Mouse (Mus musculus) forebrain, postnatal 0 days (tissue): ENCODE results near the gene Yipf2. TPM values are rescaled to one million over a fixed set of nuclear protein-coding genes. Genes with fewer than 3 reads are reported as not detected.
A peak's percentile ranks its signal among the peaks of the same experiment; 100 is the strongest.

Experiments
- ATAC-seq: fragments of 200-750 bp; cut with Nextera tagmentation; 2 replicates; pipeline ENCODE4 v1.8.0; 2017; ENCODE audit warnings: mild to moderate bottlenecking, moderate library complexity
- DNase-seq: peaks from one replicate; pipeline ENCODE4 v3.0.0-alpha.2; 2015
- H3K27ac ChIP-seq: fragments of 300-500 bp; sonication (generic); 2 replicates; pipeline ENCODE4 v1.5.1; 2014; ENCODE audit warnings: low read depth, mild to moderate bottlenecking, antibody characterized with exemption, low read length, moderate library complexity, mixed read lengths
- H3K27me3 ChIP-seq: fragments of 300-500 bp; sonication (generic); 2 replicates; pipeline ENCODE4 v1.6.1; 2014; ENCODE audit warnings: mild to moderate bottlenecking, low read length, mixed read lengths; ENCODE audit not compliant: insufficient read depth
- H3K36me3 ChIP-seq: fragments of 300-500 bp; sonication (generic); 2 replicates; pipeline ENCODE4 v1.6.1; 2014; ENCODE audit warnings: mild to moderate bottlenecking, moderate library complexity; ENCODE audit not compliant: insufficient read depth
- H3K4me1 ChIP-seq: fragments of 300-500 bp; sonication (generic); 2 replicates; pipeline ENCODE4 v1.6.1; 2014; ENCODE audit warnings: antibody characterized with exemption; ENCODE audit not compliant: insufficient read depth
- H3K4me2 ChIP-seq: fragments of 300-500 bp; sonication (generic); 2 replicates; pipeline ENCODE4 v1.6.1; 2014; ENCODE audit warnings: low read depth, mild to moderate bottlenecking, moderate library complexity
- H3K4me3 ChIP-seq: fragments of 300-500 bp; sonication (generic); 2 replicates; pipeline ENCODE4 v1.5.1; 2014; ENCODE audit warnings: low read depth, low read length, mixed read lengths
- H3K9ac ChIP-seq: fragments of 300-500 bp; sonication (generic); 2 replicates; pipeline ENCODE4 v1.6.1; 2014; ENCODE audit warnings: mild to moderate bottlenecking
- H3K9me3 ChIP-seq: fragments of 300-500 bp; sonication (generic); 2 replicates; pipeline ENCODE4 v1.6.1; 2016; ENCODE audit warnings: low read length
- CTCF ChIP-seq: sonication (generic); IDR thresholded peaks from 2 replicates; pipeline ENCODE4 v1.5.1; 2016; ENCODE audit warnings: antibody characterized with exemption, control low read depth, low read depth
- WGBS: fragments of 180-500 bp; shearing (Covaris S2); extraction: QIAGEN DNeasy Blood & Tissue Kit; methylation state at CpG from one replicate; pipeline ENCODE4 v1.1.7; 2014; 5-methylcytosine and 5-hydroxymethylcytosine counted together
- polyA plus RNA-seq: library from polyadenylated mRNA; unstranded; fragments of >200 nt; fragmentation: Nextera tagmentation; extraction: Ambion mirVana; gene quantifications from 2 replicates; pipeline ENCODE4 v1.2.1, GENCODE M21; 2015
- total RNA-seq: library from RNA; depleted of rRNA; stranded (reverse); fragments of >200 nt; gene quantifications from 2 replicates; pipeline ENCODE4 v1.2.3, GENCODE M21; 2014

The Yipf2 gene
- total and polyA plus RNA-seq, 2 experiments from 2014 or later = 12.6 to 16.0 TPM

DNA sequence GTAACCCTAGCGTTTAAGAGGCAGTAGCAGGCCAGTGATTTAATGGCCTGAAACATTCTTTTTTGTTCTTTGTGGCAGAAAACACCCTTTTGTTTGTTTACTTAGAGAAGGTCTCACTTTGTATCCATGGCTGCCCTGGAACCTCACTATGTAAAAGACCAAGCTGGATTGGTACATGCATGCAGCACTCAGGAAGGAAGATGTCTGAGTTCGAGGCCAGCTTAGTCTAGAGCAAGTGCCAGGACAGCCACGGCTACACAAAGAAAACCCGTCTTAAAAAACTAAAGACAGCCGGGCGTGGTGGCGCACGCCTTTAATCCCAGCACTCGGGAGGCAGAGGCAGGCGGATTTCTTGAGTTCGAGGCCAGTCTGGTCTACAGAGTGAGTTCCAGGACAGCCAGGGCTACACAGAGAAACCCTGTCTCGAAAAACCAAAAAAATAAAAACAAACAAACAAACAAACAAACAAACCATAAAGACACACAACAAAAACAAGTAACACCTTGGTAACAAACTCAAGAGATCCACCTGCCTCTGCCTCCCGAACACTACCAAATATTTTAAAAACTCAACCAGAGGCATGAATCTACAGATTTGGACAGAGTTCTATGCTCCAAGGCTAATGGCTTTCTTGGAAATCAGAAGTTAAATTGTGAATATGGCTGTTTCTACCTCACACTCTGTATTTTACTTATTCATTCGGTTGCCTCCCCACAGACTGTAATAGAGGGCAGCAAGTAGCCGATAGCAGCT is 22.4 kb upstream of the Yipf2 start:
- Histone ChIP-seq H3K4me2 (peak overlapping the region; percentile 75), H3K36me3 (no peaks in the 10 kb centered on the region), H3K9me3 (no peaks in the 10 kb centered on the region), H3K27me3 (no peaks in the 10 kb centered on the region), H3K4me1 (peaks cover 27% of the 10 kb centered on the region), H3K27ac (peak overlapping the region; percentile 98), H3K9ac (peak overlapping the region; percentile 74), H3K4me3 (peak overlapping the region; percentile 74)
- DNase-seq (no peak), ATAC-seq (no peak)
- TF ChIP-seq CTCF = no peak
- 77% methylated on average over 15 of the region's 15 CpGs for WGBS

DNA sequence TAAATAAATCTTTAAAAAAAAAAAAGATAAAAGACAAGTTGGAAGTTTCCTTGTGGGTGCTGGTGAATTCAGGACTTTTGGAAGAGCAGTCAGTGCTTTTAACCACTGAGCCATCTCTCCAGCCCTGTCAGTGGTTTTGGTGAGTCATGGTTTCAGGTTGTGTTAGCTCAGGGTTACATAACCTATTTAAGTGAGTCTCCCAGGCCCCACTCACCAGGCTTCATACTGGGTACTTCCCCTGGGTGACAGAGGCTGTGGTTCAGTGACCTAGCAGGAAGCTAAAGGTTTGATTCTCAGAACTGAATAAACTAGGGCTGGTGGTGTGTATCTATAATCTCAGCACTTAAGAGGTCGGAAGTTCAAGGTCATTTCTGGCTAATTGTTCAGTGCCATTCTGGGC is 17.2 kb upstream of the Yipf2 start:
- TF ChIP-seq CTCF = no peak
- ATAC-seq (no peak), DNase-seq (no peak)
- Histone ChIP-seq H3K4me3 (no peak overlapping the region), H3K27me3 (no peaks in the 10 kb centered on the region), H3K36me3 (no peaks in the 10 kb centered on the region), H3K4me2 (no peak overlapping the region), H3K9ac (no peak overlapping the region), H3K27ac (no peak overlapping the region), H3K9me3 (no peaks in the 10 kb centered on the region), H3K4me1 (0 out of 2 replicates have a peak, but pooled peaks cover 2% of the 10 kb centered on the region)
- 100% methylated on average over 1 of the region's 1 CpGs for WGBS

DNA sequence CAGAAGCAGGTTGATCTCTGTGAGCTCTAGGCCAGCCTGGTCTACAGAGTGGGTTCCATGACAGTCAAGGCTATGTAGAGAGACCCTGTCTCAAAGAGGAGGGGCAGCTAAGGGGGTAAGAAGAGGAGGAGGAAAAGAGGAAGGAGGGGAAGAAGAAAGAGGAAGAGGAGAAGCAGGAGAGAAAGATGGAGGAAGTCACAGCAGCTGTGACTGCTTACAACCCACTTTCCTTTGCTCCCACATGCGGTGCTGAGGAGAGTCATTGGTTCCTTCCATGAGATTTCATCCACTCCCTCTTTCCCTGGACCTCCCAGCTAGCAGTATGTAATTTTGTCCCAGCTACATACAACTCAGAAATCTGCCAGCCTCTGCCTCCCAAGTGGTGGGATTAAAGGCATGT is 14.0 kb upstream of the Yipf2 start:
- Histone ChIP-seq H3K27ac (no peak overlapping the region), H3K36me3 (no peaks in the 10 kb centered on the region), H3K9ac (no peak overlapping the region), H3K4me3 (no peak overlapping the region), H3K4me2 (no peak overlapping the region), H3K4me1 (no peaks in the 10 kb centered on the region), H3K27me3 (no peaks in the 10 kb centered on the region), H3K9me3 (no peaks in the 10 kb centered on the region)
- no peak for DNase-seq
- WGBS = 92% methylated on average over 1 of the region's 1 CpGs
- TF ChIP-seq CTCF = no peak
- ATAC-seq = no peak

DNA sequence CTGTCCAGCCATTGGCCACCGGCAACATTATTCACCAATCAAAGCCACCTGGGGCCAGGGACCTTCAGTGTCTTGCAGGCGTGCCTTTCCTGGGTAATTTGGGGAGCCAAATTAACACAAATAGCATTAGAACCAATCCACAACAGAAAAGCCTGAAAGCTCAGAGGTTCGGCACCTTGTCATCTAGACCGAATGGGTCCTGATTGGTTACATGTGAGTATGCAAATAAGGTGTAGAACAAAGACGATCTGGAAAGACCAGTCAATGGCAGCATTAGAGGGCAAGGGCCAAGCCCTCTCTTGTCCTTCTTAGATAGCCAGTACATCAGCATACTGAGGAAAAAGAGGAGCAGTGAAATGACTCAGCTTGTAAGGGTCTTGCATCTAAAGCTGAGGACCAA is 13.2 kb upstream of the Yipf2 start:
- no peak overlapping the region for H3K9ac ChIP-seq
- no peak overlapping the region for H3K4me3 ChIP-seq
- no peak for DNase-seq
- H3K27ac ChIP-seq = no peak overlapping the region
- no peaks in the 10 kb centered on the region for H3K36me3 ChIP-seq
- no peaks in the 10 kb centered on the region for H3K27me3 ChIP-seq
- H3K9me3 ChIP-seq = no peaks in the 10 kb centered on the region
- H3K4me2 ChIP-seq = no peak overlapping the region
- H3K4me1 ChIP-seq = no peaks in the 10 kb centered on the region
- no peak for TF ChIP-seq CTCF
- WGBS = 70% methylated on average over 5 of the region's 5 CpGs
- ATAC-seq = no peak

GRCm38 (mm10) chr9:21604119-21604518 is 11.5 kb upstream of the Yipf2 start:
- no peak overlapping the region for H3K9ac ChIP-seq
- no peak overlapping the region for H3K27ac ChIP-seq
- H3K4me3 ChIP-seq = no peak overlapping the region
- DNase-seq (no peak), ATAC-seq (no peak)
- H3K9me3 ChIP-seq = no peaks in the 10 kb centered on the region
- H3K4me1 ChIP-seq = no peaks in the 10 kb centered on the region
- no peaks in the 10 kb centered on the region for H3K36me3 ChIP-seq
- TF ChIP-seq CTCF = no peak
- WGBS = 71% methylated on average over 5 of the region's 5 CpGs
- H3K27me3 ChIP-seq = no peaks in the 10 kb centered on the region
- H3K4me2 ChIP-seq = no peak overlapping the region

DNA sequence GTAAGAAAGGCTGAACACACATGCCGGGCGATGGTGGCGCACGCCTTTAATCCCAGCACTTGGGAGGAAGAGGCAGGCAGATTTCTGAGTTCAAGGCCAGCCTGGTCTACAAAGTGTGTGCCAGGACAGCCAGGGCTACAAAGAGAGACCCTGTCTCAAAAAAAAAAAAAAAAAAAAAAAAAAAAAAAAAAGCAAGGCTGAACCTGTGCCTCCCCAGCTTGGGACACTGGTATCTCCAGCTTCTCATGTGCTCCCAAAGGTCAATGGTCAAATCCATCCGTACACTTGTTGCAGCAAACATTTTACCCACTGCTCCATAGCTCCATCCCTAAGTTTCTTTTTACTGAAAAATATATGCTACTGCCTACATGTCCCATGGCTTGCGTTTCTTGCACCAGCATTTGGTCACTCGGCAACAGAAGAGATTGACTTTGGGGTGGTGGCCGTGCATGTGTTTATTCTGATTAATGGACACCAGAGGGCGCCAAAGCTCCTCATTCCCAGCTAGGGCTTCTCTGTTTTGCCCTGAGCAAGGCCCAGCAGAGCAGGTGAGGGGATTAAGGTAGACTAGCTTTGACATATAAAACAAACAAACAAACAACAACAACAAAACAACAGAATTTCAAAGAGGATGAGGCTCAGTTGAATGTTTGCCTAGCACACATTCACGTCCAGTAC is 9.2 kb upstream of the Yipf2 start:
- H3K4me1 ChIP-seq = no peaks in the 10 kb centered on the region
- no peak overlapping the region for H3K27ac ChIP-seq
- peaks cover 5% of the 10 kb centered on the region; the same call in 1 of the 2 replicates for H3K36me3 ChIP-seq
- H3K9me3 ChIP-seq = no peaks in the 10 kb centered on the region
- no peak overlapping the region for H3K4me2 ChIP-seq
- 50% methylated on average over 10 of the region's 10 CpGs for WGBS
- H3K4me3 ChIP-seq = no peak overlapping the region
- DNase-seq = peak; percentile 82
- H3K9ac ChIP-seq = no peak overlapping the region
- H3K27me3 ChIP-seq = no peaks in the 10 kb centered on the region
- TF ChIP-seq CTCF = peak; percentile 86
- peak; percentile 78 for ATAC-seq

- H3K4me1 ChIP-seq = no peaks in the 10 kb centered on the region
- no peak overlapping the region for H3K27ac ChIP-seq
- no peaks in the 10 kb centered on the region for H3K27me3 ChIP-seq
- ATAC-seq = no peak
- no peak overlapping the region for H3K4me3 ChIP-seq
- DNase-seq = no peak
- no peak overlapping the region for H3K4me2 ChIP-seq
- TF ChIP-seq CTCF = no peak
- H3K36me3 ChIP-seq = peaks cover 5% of the 10 kb centered on the region; the same call in 1 of the 2 replicates
- no peaks in the 10 kb centered on the region for H3K9me3 ChIP-seq
- 88% methylated on average over 2 of the region's 2 CpGs for WGBS
- no peak overlapping the region for H3K9ac ChIP-seq
These were observed 8.4 kb upstream of the Yipf2 start for GRCm38 (mm10) chr9:21601073-21601472.
